Mouse (Mus musculus) neutrophil, adult 83 days (primary cell): ENCODE results near the gene Kif20b. TPM values are rescaled to one million over a fixed set of nuclear protein-coding genes. Genes with fewer than 3 reads are reported as not detected.

Experiments
- total RNA-seq, 2 experiments: library from RNA; stranded (reverse); gene quantifications; one replicate each; pipeline ENCODE4 v1.2.4; 2023

Gene Kif20b
- 10 to 100 TPM; 38.6 to 40.1 TPM for total RNA-seq

GRCm38 (mm10) chr19:34921652-34922602, at the start of gene Kif20b:
Gene Kif20b, plus strand, starts transcription at chr19:34922361.

DNA sequence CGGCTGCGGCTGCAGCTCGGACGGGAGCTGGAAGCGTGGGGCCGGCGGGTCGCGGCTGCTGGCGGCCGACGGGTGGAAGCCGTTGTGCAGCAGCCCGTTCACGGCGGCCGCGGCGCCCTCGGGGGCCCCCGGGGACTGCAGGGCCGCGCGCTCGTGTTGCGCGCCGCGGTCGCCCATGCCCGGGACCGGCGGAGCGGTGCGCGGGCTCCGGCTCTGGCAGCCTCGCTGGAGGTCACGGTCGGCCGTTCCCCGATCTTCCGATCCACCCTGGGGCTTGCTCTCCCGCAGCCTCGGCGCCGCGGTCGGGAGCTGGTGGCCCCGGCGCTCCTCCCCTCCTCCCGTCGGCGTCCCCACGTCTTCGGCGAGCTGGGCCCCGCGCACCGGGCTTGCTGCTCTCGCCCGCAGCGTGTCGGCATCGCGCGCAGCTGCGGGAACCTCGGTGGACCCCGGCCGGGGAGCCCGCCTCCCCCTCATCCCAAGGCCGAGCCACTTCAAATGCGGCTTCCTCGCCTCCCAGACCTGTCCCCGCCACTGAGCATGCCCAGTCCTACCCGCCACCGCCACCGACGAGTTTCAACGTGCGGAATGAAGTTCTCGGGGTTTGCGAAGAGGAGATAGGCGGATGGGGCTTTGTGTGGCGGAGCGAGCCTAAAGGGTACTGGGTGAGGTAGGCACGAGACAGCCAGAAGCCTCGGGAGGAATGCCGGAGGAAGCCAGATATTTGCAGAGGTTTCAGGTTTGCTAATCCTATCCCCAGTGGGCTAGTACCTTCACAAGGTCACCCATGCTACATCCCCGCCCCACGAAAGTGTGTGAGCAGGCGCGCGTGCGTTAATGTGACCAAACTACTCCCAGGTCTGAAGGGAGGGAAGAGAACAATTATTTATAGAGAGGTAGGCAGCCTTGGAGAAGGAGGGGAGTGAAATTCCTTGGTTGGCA, 43.3 kb upstream of the Kif20b start, which contains the start of gene Pank1:
Gene Pank1, minus strand, starts transcription at position 853 of the 939 bp plus-strand sequence.

Other genes with a start within 250 kb of the Kif20b start
- not detected for gene Slc16a12, start 175.1 kb upstream of the Kif20b start, total RNA-seq
- gene Pank1, start 42.9 kb upstream of the Kif20b start, total RNA-seq: 1 to 10 TPM; 1.5 to 1.7 TPM